Mouse (Mus musculus) heart, adult 2 months (tissue): Measurements from ENCODE around the gene H2-T23. TPM values are rescaled to one million over a fixed set of nuclear protein-coding genes. Genes with fewer than 3 reads are reported as not detected.
A peak's percentile ranks its signal among the peaks of the same experiment; 100 is the strongest.
"Not testable (repeated sequence)": the region's sequence is repeated elsewhere in the genome, so short reads cannot be mapped to it uniquely, and the experiment has no call there.

Experiments used
- DNase-seq, 2 experiments: peaks; one replicate each; pipeline ENCODE4 v3.0.0; 2021
- H3K27ac ChIP-seq: fragments of 200-600 bp; 2 replicates; pipeline ENCODE4 v1.8.1; 2022
- H3K27me3 ChIP-seq: fragments of 200-500 bp; 2 replicates; pipeline ENCODE4 v1.6.1; 2012; ENCODE audit warnings: mild to moderate bottlenecking, low read length, inconsistent platforms, mixed read lengths; ENCODE audit not compliant: control insufficient read depth, insufficient read depth
- H3K36me3 ChIP-seq: fragments of 200-500 bp; 2 replicates; pipeline ENCODE4 v1.6.1; 2012; ENCODE audit warnings: low read length, inconsistent platforms; ENCODE audit not compliant: control insufficient read depth, insufficient read depth
- H3K4me1 ChIP-seq: fragments of 200-500 bp; 2 replicates; pipeline ENCODE4 v1.6.1; 2011; ENCODE audit warnings: low read length; ENCODE audit not compliant: control insufficient read depth, insufficient read depth
- H3K4me3 ChIP-seq: fragments of 200-600 bp; 2 replicates; pipeline ENCODE4 v1.8.1; 2022
- H3K79me2 ChIP-seq: fragments of 200-500 bp; replicated peaks from 2 replicates; pipeline ENCODE4 v1.6.1; 2012; ENCODE audit warnings: mild to moderate bottlenecking, inconsistent platforms, low read length, moderate library complexity, mixed read lengths; ENCODE audit not compliant: control insufficient read depth, insufficient read depth
- H3K9ac ChIP-seq: fragments of 200-500 bp; 2 replicates; pipeline ENCODE4 v1.6.1; 2012; ENCODE audit warnings: low read depth, mild to moderate bottlenecking, control low read depth, inconsistent platforms, low read length, mixed read lengths
- CTCF ChIP-seq: fragments of 200-600 bp; IDR thresholded peaks from 2 replicates; pipeline ENCODE4 v1.8.1; 2022; ENCODE audit warnings: antibody characterized with exemption, mild to moderate bottlenecking, moderate library complexity
- EP300 ChIP-seq: fragments of 200-500 bp; IDR thresholded peaks from 2 replicates; pipeline ENCODE4 v1.6.1; 2011; ENCODE audit warnings: low read depth, low read length, control low read depth; ENCODE audit not compliant: insufficient read depth
- POLR2A ChIP-seq: fragments of 200-500 bp; IDR thresholded peaks from 2 replicates; pipeline ENCODE4 v1.6.1; 2011; ENCODE audit warnings: mild to moderate bottlenecking, low read depth, low read length, control low read depth; ENCODE audit not compliant: insufficient read depth
- WGBS: fragments of 180-500 bp; shearing (Covaris S2); methylation state at CpG from one replicate; pipeline ENCODE4 v1.1.7; 2018; 5-methylcytosine and 5-hydroxymethylcytosine counted together
- intact Hi-C: fragments of 180-260 bp; cut with DNase I; formaldehyde crosslinking; loops from one replicate; pipeline ENCODE4 v1.15.1; 2025
- polyA plus RNA-seq: library from polyadenylated mRNA; depleted of rRNA; stranded (reverse); fragments of >200 nt; gene quantifications from 2 replicates; pipeline ENCODE4 v1.2.3, GENCODE M21; 2012
- total RNA-seq, 2 experiments: library from RNA; stranded (reverse); gene quantifications; 2 replicates each; pipeline ENCODE4 v1.2.3; 2021

Gene H2-T23
- total and polyA plus RNA-seq, 3 experiments, result 27.3 to 43.4 (median 34.1) TPM

DNA sequence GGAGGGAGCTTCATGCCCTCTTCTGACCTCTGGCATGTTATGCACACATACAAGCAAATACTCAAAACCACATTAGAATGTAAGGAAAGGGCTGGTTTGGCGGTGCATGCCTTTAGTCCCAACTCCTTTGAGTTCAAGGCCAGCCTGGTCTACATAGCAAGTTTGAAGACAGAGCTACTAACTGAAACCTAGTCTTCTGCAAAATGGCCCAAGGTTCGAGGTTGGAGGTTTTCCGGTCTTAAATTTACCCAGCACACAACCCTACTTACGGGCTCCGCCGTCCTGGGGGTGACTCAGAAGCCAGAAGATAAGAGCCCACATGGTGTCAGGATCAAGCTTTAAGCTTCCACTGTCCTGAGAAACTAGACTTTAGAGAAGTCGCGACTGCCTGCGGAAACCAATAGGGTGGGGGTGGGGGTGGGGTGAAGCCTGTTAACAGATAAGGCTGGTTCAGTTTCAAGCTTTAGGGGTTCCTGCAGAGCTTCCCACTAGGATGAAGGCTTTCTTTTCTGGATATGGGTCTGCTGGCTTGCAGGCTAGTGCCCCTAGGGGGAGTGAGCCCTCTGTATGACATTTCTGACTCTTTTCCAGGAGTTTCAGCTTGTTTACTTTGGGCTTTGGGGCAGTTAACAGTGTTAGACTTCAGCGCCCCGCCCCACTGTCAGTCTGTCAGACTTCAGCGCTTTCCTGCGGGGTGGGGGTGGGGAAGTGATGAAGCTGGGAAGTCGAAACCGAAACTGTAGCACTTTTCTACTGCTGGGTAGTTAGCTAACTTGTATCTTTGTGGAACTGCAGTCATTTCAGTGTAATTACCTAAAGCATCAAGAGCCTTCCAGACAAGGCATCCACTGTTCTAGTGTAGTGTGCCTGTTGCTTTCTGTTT lies 12.2 kb downstream of the H2-T23 start, which contains the start of gene H2-T24:
H2-T24 (minus strand) TSS at position 370 of the 883 bp plus-strand sequence.
- Histone ChIP-seq H3K79me2 (no peaks in the 10 kb centered on the region), H3K4me3 (peak within 1 kb of the TSS; percentile 48), H3K36me3 (no peaks in the 10 kb centered on the region; the same call in 1 of the 2 replicates), H3K27me3 (no peaks in the 10 kb centered on the region), H3K9ac (peak within 1 kb of the TSS; percentile 66), H3K27ac (peak within 1 kb of the TSS; percentile 96), H3K4me1 (peaks cover 17% of the 10 kb centered on the region)
- TF ChIP-seq POLR2A (peak; percentile 56), EP300 (peak; percentile 69; the same call in 1 of the 2 replicates), CTCF (peak; percentile 58)
- 14% methylated on average over 15 of the region's 15 CpGs for WGBS
- DNase-seq, result peak; percentile 82 to 90
- intact Hi-C loops, result no loop called here

- H3K27ac ChIP-seq, result peak overlapping the region; percentile 96
- no peaks in the 10 kb centered on the region for H3K27me3 ChIP-seq
- intact Hi-C loops, result no loop called here
- H3K9ac ChIP-seq, result peak overlapping the region; percentile 66
- 30% methylated on average over 3 of the region's 3 CpGs for WGBS
- no peak for DNase-seq
- H3K4me3 ChIP-seq, result peak overlapping the region; percentile 48
- peaks cover 17% of the 10 kb centered on the region for H3K4me1 ChIP-seq
- no peaks in the 10 kb centered on the region for H3K79me2 ChIP-seq
- TF ChIP-seq EP300 (no peak), POLR2A (no peak), CTCF (no peak)
- H3K36me3 ChIP-seq, result no peaks in the 10 kb centered on the region; the same call in 1 of the 2 replicates
Observed at GRCm38 (mm10) chr17:36019519-36019918, 13.1 kb downstream of the H2-T23 start.

DNA sequence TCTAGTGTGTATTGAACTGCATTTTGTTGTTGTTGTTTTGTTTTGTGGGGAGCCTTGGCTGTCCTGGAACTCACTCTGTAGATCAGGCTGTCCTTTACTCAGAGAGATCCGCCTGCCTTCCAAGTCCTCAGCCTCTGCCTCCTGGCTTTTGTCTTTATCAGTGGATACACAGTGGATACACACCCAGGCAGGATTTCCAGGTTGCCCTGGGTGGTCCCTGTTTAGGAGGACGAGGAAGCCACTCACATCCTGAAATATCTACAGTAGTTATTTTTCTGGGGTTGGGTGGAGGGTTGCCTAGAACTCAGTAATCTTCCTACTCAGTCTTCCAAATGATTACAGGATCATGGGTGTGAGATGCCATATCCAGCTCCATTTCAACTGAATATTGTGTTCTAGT lies 13.7 kb downstream of the H2-T23 start:
- Histone ChIP-seq H3K27me3 (no peaks in the 10 kb centered on the region), H3K36me3 (no peaks in the 10 kb centered on the region; the same call in 1 of the 2 replicates), H3K9ac (no peak overlapping the region), H3K4me1 (peaks cover 14% of the 10 kb centered on the region), H3K27ac (peak overlapping the region; percentile 96), H3K4me3 (peak overlapping the region; percentile 48), H3K79me2 (no peaks in the 10 kb centered on the region)
- 36% methylated on average over 2 of the region's 2 CpGs for WGBS
- intact Hi-C loops, result no loop called here
- TF ChIP-seq CTCF (peak; percentile 17; the same call in 1 of the 2 replicates), POLR2A (peak; percentile 54; the same call in 1 of the 2 replicates), EP300 (peak; percentile 90)
- DNase-seq, result peak in 1 of 2 experiments; percentile 66

DNA sequence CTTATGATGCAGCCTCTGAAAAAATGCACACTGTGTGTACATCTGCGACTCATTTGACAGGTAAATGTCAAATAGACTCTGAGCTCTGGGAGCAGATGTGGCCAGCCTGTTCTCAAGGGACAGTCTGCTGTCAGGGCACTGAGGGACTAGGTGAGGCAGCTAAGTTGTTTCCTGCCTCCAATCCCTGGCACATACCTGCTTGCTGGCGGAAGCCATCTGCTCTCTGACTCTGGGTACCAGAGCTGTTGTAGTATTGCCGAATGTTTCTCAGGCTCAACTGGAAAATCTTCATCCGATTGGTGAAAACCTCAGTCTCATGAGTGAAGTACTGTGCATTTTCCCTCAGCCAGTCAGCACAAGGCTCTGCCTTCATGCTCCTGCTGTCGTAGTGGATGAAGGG lies 15.6 kb downstream of the H2-T23 start:
- Histone ChIP-seq H3K4me3 (no peak overlapping the region), H3K36me3 (no peaks in the 10 kb centered on the region), H3K27me3 (no peaks in the 10 kb centered on the region), H3K79me2 (no peaks in the 10 kb centered on the region), H3K4me1 (peaks cover 7% of the 10 kb centered on the region), H3K27ac (no peak overlapping the region; the same call in 1 of the 2 replicates), H3K9ac (no peak overlapping the region)
- DNase-seq, result no peak
- 88% methylated on average over 5 of the region's 5 CpGs for WGBS
- intact Hi-C loops, result no loop called here
- TF ChIP-seq POLR2A (no peak), CTCF (no peak), EP300 (no peak)

DNA sequence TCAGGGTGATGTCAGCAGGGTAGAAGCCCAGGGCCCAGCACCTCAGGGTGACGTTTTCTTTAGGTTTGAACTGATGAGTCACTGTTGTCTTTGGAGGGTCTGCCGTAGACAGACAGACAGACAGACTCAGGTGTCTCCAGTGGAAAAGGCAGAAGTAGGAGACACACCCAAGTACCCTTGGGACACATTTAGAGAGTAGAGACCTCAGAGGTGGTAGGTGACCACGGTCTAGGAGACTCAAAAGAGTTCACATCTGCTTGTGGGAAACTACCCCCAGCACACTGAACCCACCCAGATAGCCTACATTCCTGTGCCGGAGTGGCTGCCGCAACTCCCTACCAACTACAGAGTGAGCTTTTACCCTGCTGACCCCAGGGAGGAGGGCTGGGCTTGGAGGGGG lies 17.7 kb downstream of the H2-T23 start:
- peaks cover 3% of the 10 kb centered on the region for H3K4me1 ChIP-seq
- H3K79me2 ChIP-seq, result no peaks in the 10 kb centered on the region
- TF ChIP-seq POLR2A (no peak), CTCF (no peak), EP300 (no peak)
- intact Hi-C loops, result no loop called here
- H3K36me3 ChIP-seq, result no peaks in the 10 kb centered on the region
- H3K27me3 ChIP-seq, result no peaks in the 10 kb centered on the region
- H3K4me3 ChIP-seq, result no peak overlapping the region
- H3K27ac ChIP-seq, result no peak overlapping the region
- 93% methylated on average over 5 of the region's 5 CpGs for WGBS
- H3K9ac ChIP-seq, result no peak overlapping the region
- DNase-seq, result no peak

GRCm38 (mm10) chr17:36004409-36004808 lies 28.2 kb downstream of the H2-T23 start:
- H3K27ac ChIP-seq, H3K27me3 ChIP-seq, H3K36me3 ChIP-seq, H3K9ac ChIP-seq, H3K79me2 ChIP-seq, H3K4me1 ChIP-seq, intact Hi-C loops, H3K4me3 ChIP-seq, DNase-seq: not testable (repeated sequence)
- WGBS, result 93% methylated on average over 7 of the region's 7 CpGs
